Mouse (Mus musculus): ENCODE measurements around the gene Irf4.

Irf4 gene

GRCm38 (mm10) chr13:30749021-30749556 is at the start of gene Irf4:
Irf4 (plus strand) TSS chr13:30749226.
- CTCF ChIA-PET, result interaction anchor here (0.6 to 1.3 kb wide), 3 partner anchors 12 to 24 kb away, joined by 3 to 14 read pairs (median 4); no protein-coding TSS in a partner anchor

GRCm38 (mm10) chr13:30702695-30703094 is 46.3 kb upstream of the Irf4 start:
- CTCF ChIA-PET, result no interaction called here

GRCm38 (mm10) chr13:30704246-30705095 is 44.6 kb upstream of the Irf4 start:
- CTCF ChIA-PET, result interaction anchor here (2.0 kb wide), 1 partner anchor 12 kb away, joined by 16 read pairs; no protein-coding TSS in a partner anchor

GRCm38 (mm10) chr13:30711066-30711465 is 38.0 kb upstream of the Irf4 start:
- CTCF ChIA-PET, result interaction anchor here (0.7 kb wide), 1 partner anchor 103 kb away, joined by 3 read pairs; no protein-coding TSS in a partner anchor

- CTCF ChIA-PET, result no interaction called here
Observed at GRCm38 (mm10) chr13:30711711-30712110, 37.3 kb upstream of the Irf4 start.

GRCm38 (mm10) chr13:30712280-30712679 is 36.7 kb upstream of the Irf4 start:
- CTCF ChIA-PET, result no interaction called here

GRCm38 (mm10) chr13:30713621-30714020 is 35.4 kb upstream of the Irf4 start:
- CTCF ChIA-PET, result no interaction called here

GRCm38 (mm10) chr13:30714552-30714951 is 34.5 kb upstream of the Irf4 start:
- CTCF ChIA-PET, result no interaction called here

- CTCF ChIA-PET, result no interaction called here
Observed at GRCm38 (mm10) chr13:30715060-30715459, 34.0 kb upstream of the Irf4 start.

GRCm38 (mm10) chr13:30715573-30715972 is 33.5 kb upstream of the Irf4 start:
- CTCF ChIA-PET, result no interaction called here

- CTCF ChIA-PET, result no interaction called here
Observed at GRCm38 (mm10) chr13:30716611-30717010, 32.4 kb upstream of the Irf4 start.

GRCm38 (mm10) chr13:30722601-30723000 is 26.4 kb upstream of the Irf4 start:
- CTCF ChIA-PET, result interaction anchor here (0.5 to 0.8 kb wide), 2 partner anchors 45 to 98 kb away, joined by 3 to 6 read pairs; no protein-coding TSS in a partner anchor

GRCm38 (mm10) chr13:30723258-30723657 is 25.8 kb upstream of the Irf4 start:
- CTCF ChIA-PET, result no interaction called here

- CTCF ChIA-PET, result interaction anchor here (0.7 to 1.3 kb wide), 2 partner anchors 26 to 938 kb away, joined by 3 to 4 read pairs; partner anchors contain the start of gene Irf4
Observed at GRCm38 (mm10) chr13:30723858-30724257, 25.2 kb upstream of the Irf4 start.

GRCm38 (mm10) chr13:30724691-30725271 is 24.2 kb upstream of the Irf4 start:
- CTCF ChIA-PET, result interaction anchor here (0.7 to 1.3 kb wide), 2 partner anchors 25 to 937 kb away, joined by 3 to 4 read pairs; partner anchors contain the start of gene Irf4

- CTCF ChIA-PET, result interaction anchor here (0.5 kb wide), 1 partner anchor 32 kb away, joined by 3 read pairs; no protein-coding TSS in a partner anchor
Observed at GRCm38 (mm10) chr13:30726879-30727278, 22.1 kb upstream of the Irf4 start.

GRCm38 (mm10) chr13:30728155-30728554 is 20.9 kb upstream of the Irf4 start:
- CTCF ChIA-PET, result interaction anchor here (0.5 to 0.8 kb wide), 3 partner anchors 19 to 97 kb away, joined by 10 to 15 read pairs (median 14); partner anchors contain the start of gene Irf4

GRCm38 (mm10) chr13:30729245-30729644 is 19.8 kb upstream of the Irf4 start:
- CTCF ChIA-PET, result interaction anchor here (0.5 to 1.2 kb wide), 2 partner anchors 37 to 97 kb away, joined by 3 to 4 read pairs; no protein-coding TSS in a partner anchor

- CTCF ChIA-PET, result interaction anchor here (0.5 to 0.9 kb wide), 2 partner anchors 98 to 152 kb away, joined by 4 to 7 read pairs; no protein-coding TSS in a partner anchor
Observed at GRCm38 (mm10) chr13:30730104-30730793, 18.8 kb upstream of the Irf4 start.

GRCm38 (mm10) chr13:30732709-30733445 is 16.1 kb upstream of the Irf4 start:
- CTCF ChIA-PET, result interaction anchor here (1.0 kb wide), 1 partner anchor 120 kb away, joined by 3 read pairs; no protein-coding TSS in a partner anchor

- CTCF ChIA-PET, result no interaction called here
Observed at GRCm38 (mm10) chr13:30736721-30737120, 12.3 kb upstream of the Irf4 start.
